Mouse (Mus musculus): ENCODE data around the gene LTO1.

GRCm38 (mm10) chr7:144938661-144939343 is 23.9 kb downstream of the LTO1 start:
- TF ChIP-seq EP300 (IDR thresholded peaks at IDR 0.05): no peak
- TF ChIP-seq CTCF (IDR thresholded peaks at IDR 0.05): no peak
